14 mouse cellular contexts compared by ENCODE assay signal in genomic region chr2:166489041-166489872, GRCm38 (mm10).
DNase-seq lines count a peak whose midpoint lies in the region; ATAC-seq lines count a peak whose summit lies in the region.
"Had no signal": no experiment of that assay in that cellular context is flagged by ENCODE, and none has a peak within 500 bp of the region (broad histone marks: within the 10 kb centered on the region; RNA-seq: fewer than 3 reads in every experiment).

No protein-coding gene starts in this region.

- peak overlapping the region; percentile 69 for H3K27ac ChIP-seq in heart, embryonic 10.5 days
- no peak overlapping the region for H3K27ac ChIP-seq in heart, embryonic 12.5 days (ENCODE audit: poor library complexity, severe bottlenecking)
- H3K27ac ChIP-seq in hindbrain, embryonic 11.5 days (ENCODE audit: low read depth, low read length), result peak overlapping the region; percentile 56
- H3K27ac ChIP-seq in midbrain, embryonic 14.5 days (replicated peaks; ENCODE audit: low read depth, low read length), result peak overlapping the region; percentile 55
- H3K27ac ChIP-seq: heart, adult 2 months had no signal

- H3K9me3 ChIP-seq in heart, embryonic 10.5 days, result no peaks in the 10 kb centered on the region
- H3K9me3 ChIP-seq in heart, embryonic 12.5 days (replicated peaks), result no peaks in the 10 kb centered on the region
- H3K9me3 ChIP-seq in hindbrain, embryonic 11.5 days (ENCODE audit: control insufficient read depth, low read length), result no peaks in the 10 kb centered on the region
- no peaks in the 10 kb centered on the region for H3K9me3 ChIP-seq in midbrain, embryonic 14.5 days (ENCODE audit: control insufficient read depth, low read length)

- peaks cover 78% of the 10 kb centered on the region for H3K4me1 ChIP-seq in heart, embryonic 10.5 days
- H3K4me1 ChIP-seq in heart, embryonic 12.5 days (replicated peaks), result peaks cover 60% of the 10 kb centered on the region
- peaks cover 22% of the 10 kb centered on the region for H3K4me1 ChIP-seq in hindbrain, embryonic 11.5 days (replicated peaks; ENCODE audit: control insufficient read depth, insufficient read depth, low read length)
- H3K4me1 ChIP-seq in midbrain, embryonic 14.5 days (ENCODE audit: control insufficient read depth, insufficient read depth, low read length), result peaks cover 35% of the 10 kb centered on the region

- WGBS in heart, embryonic 10.5 days, result 61% methylated on average over 15 of the region's 15 CpGs
- WGBS in heart, embryonic 12.5 days, result 62% methylated on average over 15 of the region's 15 CpGs
- 28% methylated on average over 15 of the region's 15 CpGs for WGBS in hindbrain, embryonic 11.5 days
- WGBS in midbrain, embryonic 14.5 days, result 17% methylated on average over 15 of the region's 15 CpGs

- no peak overlapping the region for H3K9ac ChIP-seq in heart, embryonic 12.5 days
- H3K9ac ChIP-seq in hindbrain, embryonic 11.5 days (ENCODE audit: low read depth, low read length), result 0 out of 2 replicates have a peak overlapping the region, but pooled peaks have one; percentile 4
- no peak overlapping the region for H3K9ac ChIP-seq in midbrain, embryonic 14.5 days (replicated peaks; ENCODE audit: low read length)

- peaks cover 3% of the 10 kb centered on the region; the same call in 1 of the 2 replicates for H3K27me3 ChIP-seq in heart, embryonic 10.5 days (ENCODE audit: insufficient read depth, poor library complexity, severe bottlenecking)
- no peaks in the 10 kb centered on the region for H3K27me3 ChIP-seq in heart, embryonic 12.5 days (replicated peaks)
- H3K27me3 ChIP-seq in hindbrain, embryonic 11.5 days (ENCODE audit: control insufficient read depth, insufficient read depth, low read length), result no peaks in the 10 kb centered on the region
- H3K27me3 ChIP-seq in midbrain, embryonic 14.5 days (ENCODE audit: control insufficient read depth, insufficient read depth, low read length), result no peaks in the 10 kb centered on the region

- H3K4me2 ChIP-seq in heart, embryonic 12.5 days, result no peak overlapping the region
- no peak overlapping the region for H3K4me2 ChIP-seq in hindbrain, embryonic 11.5 days (replicated peaks; ENCODE audit: low read depth, low read length)
- H3K4me2 ChIP-seq in midbrain, embryonic 14.5 days (ENCODE audit: low read length), result no peak overlapping the region

- no peak for ATAC-seq in heart, embryonic 12.5 days (ENCODE audit: insufficient number of reproducible peaks, low FRiP score)
- peak; percentile 20; the same call in 1 of the 2 replicates for ATAC-seq in hindbrain, embryonic 11.5 days (ENCODE audit: low FRiP score)
- ATAC-seq in midbrain, embryonic 14.5 days (ENCODE audit: low FRiP score, low TSS enrichment), result no peak
- ATAC-seq in monocyte, adult 5-6 weeks (replicated peaks; ENCODE audit: insufficient number of reproducible peaks, low FRiP score, low TSS enrichment, poor library complexity, severe bottlenecking), result no peak
- no peak for ATAC-seq in granulocyte monocyte progenitor cell, adult 5-6 weeks (replicated peaks; ENCODE audit: poor library complexity, severe bottlenecking)
- ATAC-seq: inflammation-experienced regulatory T-cells, adult 6 months had no signal

- intact Hi-C loops in heart, postnatal 25 days (cut with DNase I), result no loop called here

- DNase-seq in heart, embryonic 10.5 days (ENCODE audit: low spot score), result no peak
- peak; percentile 65 for DNase-seq in embryo, embryonic 10 days (ENCODE audit: low spot score)
- peak; percentile 58 for DNase-seq in hindbrain, embryonic 11.5 days (ENCODE audit: low spot score)
- peak; percentile 71 for DNase-seq in midbrain, embryonic 14.5 days
- no peak for DNase-seq in heart, postnatal 25 days (ENCODE audit: low spot score)
- DNase-seq: adrenal gland, postnatal 14 days; cerebellum, adult 8-10 months; heart, adult 2 months; lung, postnatal 36 days; thymus, adult 2 months had no signal

- no peaks in the 10 kb centered on the region for H3K36me3 ChIP-seq in heart, embryonic 10.5 days
- no peaks in the 10 kb centered on the region for H3K36me3 ChIP-seq in heart, embryonic 12.5 days
- H3K36me3 ChIP-seq in hindbrain, embryonic 11.5 days (ENCODE audit: control insufficient read depth, insufficient read depth, low read length), result no peaks in the 10 kb centered on the region
- no peaks in the 10 kb centered on the region for H3K36me3 ChIP-seq in midbrain, embryonic 14.5 days (ENCODE audit: control insufficient read depth, insufficient read depth, low read length)

- no peak overlapping the region for H3K4me3 ChIP-seq in heart, embryonic 10.5 days
- H3K4me3 ChIP-seq in heart, embryonic 12.5 days, result no peak overlapping the region
- no peak overlapping the region for H3K4me3 ChIP-seq in hindbrain, embryonic 11.5 days (ENCODE audit: low read depth, low read length)
- H3K4me3 ChIP-seq in midbrain, embryonic 14.5 days (replicated peaks; ENCODE audit: low read depth, low read length), result no peak overlapping the region
- H3K4me3 ChIP-seq: heart, adult 2 months had no signal

Comparison
In these comparisons a context has a peak if more than half of its experiments do, and no peak if none do; other contexts are left out.
1. DNase-seq: peak in embryo, embryonic 10 days (single experiment), hindbrain, embryonic 11.5 days (single experiment) and midbrain, embryonic 14.5 days (single experiment); none in heart, embryonic 10.5 days (single experiment) and heart, postnatal 25 days (single experiment).